Mouse (Mus musculus) MEL (cell line): ENCODE results near the gene Lrpprc. TPM values are rescaled to one million over a fixed set of nuclear protein-coding genes. Genes with fewer than 3 reads are reported as not detected.

ENCODE experiments used
- DNase-seq: peaks from one replicate; pipeline ENCODE4 v3.0.0; 2011; ENCODE audit warnings: low read depth, low spot score
- H3K27ac ChIP-seq: 2 replicates; pipeline ENCODE4 v1.5.1; 2012; ENCODE audit warnings: low read depth, mild to moderate bottlenecking, control low read depth, low read length, moderate library complexity; ENCODE audit not compliant: control insufficient read depth
- H3K27me3 ChIP-seq, 2 experiments: fragments of 150-350 bp in 1 of 2; sonication (generic) in 1 of 2; 2 replicates each; pipeline ENCODE4 v1.6.1; 2012; ENCODE audit warnings: low read length in 2 of 2, mild to moderate bottlenecking in 2 of 2, improper control_type of control experiment in 1 of 2, moderate library complexity in 1 of 2; ENCODE audit not compliant: insufficient read depth in 2 of 2, control insufficient read depth in 1 of 2
- H3K36me3 ChIP-seq, 2 experiments: 2 replicates each; pipeline ENCODE4 v1.6.1; 2012 to 2014; ENCODE audit warnings: low read length in 2 of 2, improper control_type of control experiment in 1 of 2, inconsistent platforms in 1 of 2, mild to moderate bottlenecking in 1 of 2; ENCODE audit not compliant: insufficient read depth in 2 of 2, control insufficient read depth in 1 of 2
- H3K4me1 ChIP-seq, 2 experiments: fragments of 150-350 bp in 1 of 2; sonication (generic) in 1 of 2; 2 replicates each; pipeline ENCODE4 v1.6.1; 2012; ENCODE audit warnings: low read length in 2 of 2, improper control_type of control experiment in 1 of 2, mild to moderate bottlenecking in 1 of 2; ENCODE audit not compliant: insufficient read depth in 2 of 2, control insufficient read depth in 1 of 2
- H3K4me3 ChIP-seq, 2 experiments: fragments of 150-350 bp in 1 of 2; sonication (generic) in 1 of 2; 2 replicates each; pipeline ENCODE4 v1.5.1; 2012; ENCODE audit warnings: low read depth in 2 of 2, low read length in 2 of 2, mild to moderate bottlenecking in 2 of 2, moderate library complexity in 2 of 2, control low read depth in 1 of 2, improper control_type of control experiment in 1 of 2; ENCODE audit not compliant: control insufficient read depth in 1 of 2, insufficient read depth in 1 of 2
- H3K79me2 ChIP-seq: 2 replicates; pipeline ENCODE4 v1.6.1; 2012; ENCODE audit warnings: mild to moderate bottlenecking, low read length, moderate library complexity; ENCODE audit not compliant: control insufficient read depth, poor library complexity, insufficient read depth
- H3K9ac ChIP-seq: 2 replicates; pipeline ENCODE4 v1.6.1; 2012; ENCODE audit warnings: low read depth, mild to moderate bottlenecking, control low read depth, low read length, moderate library complexity; ENCODE audit not compliant: control insufficient read depth, poor library complexity, severe bottlenecking
- H3K9me3 ChIP-seq: fragments of 150-350 bp; sonication (generic); replicated peaks from 2 replicates; pipeline ENCODE4 v1.6.1; 2012; ENCODE audit warnings: mild to moderate bottlenecking, low read length, improper control_type of control experiment, moderate library complexity; ENCODE audit not compliant: insufficient read depth
- BHLHE40 ChIP-seq: IDR thresholded peaks from 2 replicates; pipeline ENCODE4 v1.6.1; 2012; ENCODE audit warnings: low read depth, mild to moderate bottlenecking, inconsistent platforms, low read length, improper control_type of control experiment, borderline replicate concordance
- CHD1 ChIP-seq: IDR thresholded peaks from 2 replicates; pipeline ENCODE4 v1.6.1; 2012; ENCODE audit warnings: low read depth, mild to moderate bottlenecking, inconsistent platforms, low read length, improper control_type of control experiment
- CHD2 ChIP-seq: IDR thresholded peaks from 2 replicates; pipeline ENCODE4 v1.6.1; 2011; ENCODE audit warnings: low read length, improper control_type of control experiment
- CTCF ChIP-seq, 3 experiments: IDR thresholded peaks in 2 of 3; conservative IDR thresholded peaks in 1 of 3; 2 replicates each; pipeline ENCODE4 v1.5.1; 2011 to 2012; ENCODE audit warnings: low read length in 3 of 3, low read depth in 2 of 3, mild to moderate bottlenecking in 2 of 3, improper control_type of control experiment in 1 of 3, inconsistent platforms in 1 of 3, mixed read lengths in 1 of 3, moderate library complexity in 1 of 3; ENCODE audit not compliant: control insufficient read depth in 1 of 3, insufficient read depth in 1 of 3, poor library complexity in 1 of 3, severe bottlenecking in 1 of 3
- EP300 ChIP-seq, 2 experiments: IDR thresholded peaks; 2 replicates each; pipeline ENCODE4 v1.6.1; 2011; ENCODE audit warnings: improper control_type of control experiment in 2 of 2, low read length in 2 of 2, low read depth in 1 of 2, mild to moderate bottlenecking in 1 of 2
- KAT2A ChIP-seq: conservative IDR thresholded peaks from 2 replicates; pipeline ENCODE4 v1.6.1; 2012; ENCODE audit warnings: low read depth, low read length, improper control_type of control experiment, inconsistent platforms
- MAZ ChIP-seq: IDR thresholded peaks from 2 replicates; pipeline ENCODE4 v1.6.1; 2012; ENCODE audit warnings: low read depth, mild to moderate bottlenecking, inconsistent platforms, low read length, improper control_type of control experiment
- MEF2A ChIP-seq: IDR thresholded peaks from 2 replicates; pipeline ENCODE4 v1.6.1; 2014; ENCODE audit warnings: low read depth, mild to moderate bottlenecking, inconsistent platforms, low read length, improper control_type of control experiment; ENCODE audit not compliant: poor library complexity, insufficient replicate concordance, severe bottlenecking; ENCODE audit errors: extremely low read depth
- NRF1 ChIP-seq: IDR thresholded peaks from 2 replicates; pipeline ENCODE4 v1.6.1; 2014; ENCODE audit warnings: low read depth, mild to moderate bottlenecking, inconsistent platforms, low read length, improper control_type of control experiment, moderate library complexity; ENCODE audit not compliant: poor library complexity, insufficient read depth, severe bottlenecking
- POLR2AphosphoS2 ChIP-seq: IDR thresholded peaks from 2 replicates; pipeline ENCODE4 v1.6.1; 2011; ENCODE audit warnings: low read length, improper control_type of control experiment
- POLR2AphosphoS5 ChIP-seq: IDR thresholded peaks from 2 replicates; pipeline ENCODE4 v1.6.1; 2012; ENCODE audit warnings: low read depth, borderline replicate concordance, mild to moderate bottlenecking, inconsistent platforms, low read length, moderate library complexity, mixed read lengths
- RAD21 ChIP-seq: IDR thresholded peaks from 2 replicates; pipeline ENCODE4 v1.6.1; 2011; ENCODE audit warnings: mild to moderate bottlenecking, low read depth, low read length, improper control_type of control experiment
- RCOR1 ChIP-seq: IDR thresholded peaks from 2 replicates; pipeline ENCODE4 v1.6.1; 2012; ENCODE audit warnings: low read depth, mild to moderate bottlenecking, inconsistent platforms, low read length, improper control_type of control experiment
- TAL1 ChIP-seq: IDR thresholded peaks from 2 replicates; pipeline ENCODE4 v1.6.1; 2012; ENCODE audit warnings: mild to moderate bottlenecking, inconsistent platforms, low read length, moderate library complexity, mixed read lengths
- ZKSCAN1 ChIP-seq: IDR thresholded peaks from 2 replicates; pipeline ENCODE4 v1.6.1; 2012; ENCODE audit warnings: low read depth, mild to moderate bottlenecking, inconsistent platforms, low read length, improper control_type of control experiment, moderate library complexity
- ZNF384 ChIP-seq: IDR thresholded peaks from 2 replicates; pipeline ENCODE4 v1.6.1; 2012; ENCODE audit warnings: low read depth, mild to moderate bottlenecking, inconsistent platforms, low read length, improper control_type of control experiment
- polyA plus RNA-seq, 2 experiments: library from polyadenylated mRNA; stranded (reverse) in 1 of 2; unstranded in 1 of 2; fragments of >175 nt in 1 of 2; fragments of >200 nt in 1 of 2; gene quantifications; 2 replicates each; pipeline versions ENCODE4 v1.2.1 to v1.2.4; 2012; ENCODE audit warnings: low replicate concordance in 2 of 2, low read depth in 1 of 2; ENCODE audit not compliant: insufficient read length in 2 of 2, insufficient read depth in 1 of 2, missing spikeins in 1 of 2
- total RNA-seq: library from RNA; depleted of rRNA; stranded (reverse); fragments of 300-350 nt; gene quantifications from 2 replicates; pipeline ENCODE4 v1.2.3, GENCODE M21; 2012

Lrpprc gene
- total and polyA plus RNA-seq, 3 experiments = 82.6 to 204 (median 99.1) TPM

DNA sequence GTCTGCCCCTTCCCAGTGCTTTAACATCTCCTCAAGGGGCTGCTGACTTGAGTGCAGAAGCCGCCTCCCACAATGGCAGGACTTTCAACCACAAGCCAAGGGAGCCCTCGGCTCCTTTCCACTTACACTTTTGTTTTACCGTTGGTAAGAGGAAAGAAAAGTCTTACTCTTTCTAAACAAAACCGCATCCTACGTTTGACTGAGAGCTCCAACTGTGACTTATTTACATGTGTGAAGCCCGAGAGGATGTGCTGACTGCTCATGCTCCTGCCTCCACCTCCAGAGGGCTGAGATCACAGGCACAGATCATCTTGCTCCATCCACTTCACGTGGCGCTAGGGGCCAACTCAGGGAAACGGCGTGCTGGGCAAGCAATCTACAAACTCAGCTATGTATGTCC lies 32.2 kb downstream of the Lrpprc start:
- H3K27me3 ChIP-seq = no peaks in the 10 kb centered on the region

DNA sequence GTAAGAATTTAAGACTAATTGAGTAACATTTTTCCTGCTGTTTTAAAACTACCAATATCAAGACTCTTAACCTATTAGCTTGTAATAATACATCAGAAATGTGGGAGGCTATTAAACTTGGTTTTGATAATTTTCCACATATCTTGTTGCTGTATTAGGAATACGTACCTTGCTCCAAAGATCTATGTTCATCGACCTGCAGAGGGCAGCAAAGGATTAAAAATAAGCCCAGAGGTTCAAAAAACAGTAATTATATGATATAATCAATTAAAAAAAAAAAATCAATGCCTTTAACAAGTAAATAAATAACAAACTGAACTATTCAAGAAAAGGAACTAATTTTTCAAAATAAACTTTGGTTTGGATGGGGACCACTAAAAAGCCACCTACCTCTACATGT lies 34.5 kb downstream of the Lrpprc start:
- H3K9me3 ChIP-seq = no peaks in the 10 kb centered on the region
- no peak overlapping the region for H3K4me3 ChIP-seq
- H3K36me3 ChIP-seq = peaks cover 0 to 9% of the 10 kb centered on the region in 2 experiments; a peak in 2 of 4 replicates
- peak; percentile 27 for DNase-seq
- no peaks in the 10 kb centered on the region for H3K27me3 ChIP-seq
- peak; percentile 11 for TF ChIP-seq RAD21
- no peak for TF ChIP-seq POLR2AphosphoS5
- TF ChIP-seq CTCF (IDR thresholded peaks at IDR 0.05 in 2 of 3, conservative IDR thresholded peaks at IDR 0.05 in 1 of 3; ENCODE audit: control insufficient read depth in 1 of 3, insufficient read depth in 1 of 3, low read depth in 2 of 3, low read length in 3 of 3, poor library complexity in 1 of 3, severe bottlenecking in 1 of 3) = peak in 2 of 3 experiments; percentile 6 to 30; a peak in 2 of 6 replicates
- TF ChIP-seq, all 39 proteins: peak for 2
- H3K9ac ChIP-seq = no peak overlapping the region
- H3K4me1 ChIP-seq = no peaks in the 10 kb centered on the region
- H3K79me2 ChIP-seq = no peaks in the 10 kb centered on the region
- H3K27ac ChIP-seq = no peak overlapping the region

More for the DNA sequence above, 32.2 kb downstream of the Lrpprc start:
- no peak for DNase-seq
- H3K27ac ChIP-seq = no peak overlapping the region
- H3K4me3 ChIP-seq = no peak overlapping the region
- H3K9ac ChIP-seq = no peak overlapping the region
- no peaks in the 10 kb centered on the region for H3K4me1 ChIP-seq
- no peaks in the 10 kb centered on the region for H3K9me3 ChIP-seq
- H3K79me2 ChIP-seq = no peaks in the 10 kb centered on the region
- peaks cover 0 to 4% of the 10 kb centered on the region in 2 experiments; a peak in 2 of 4 replicates for H3K36me3 ChIP-seq
- TF ChIP-seq EP300 (IDR thresholded peaks at IDR 0.05; ENCODE audit: low read depth in 1 of 2, low read length in 2 of 2) = no peak
- TF ChIP-seq ZNF384 = no peak
- no peak for TF ChIP-seq BHLHE40
- no peak for TF ChIP-seq NRF1
- TF ChIP-seq RCOR1 = no peak
- TF ChIP-seq TAL1 = no peak
- TF ChIP-seq KAT2A = no peak
- no peak for TF ChIP-seq CTCF (IDR thresholded peaks at IDR 0.05 in 2 of 3, conservative IDR thresholded peaks at IDR 0.05 in 1 of 3; ENCODE audit: control insufficient read depth in 1 of 3, insufficient read depth in 1 of 3, low read depth in 2 of 3, low read length in 3 of 3, poor library complexity in 1 of 3, severe bottlenecking in 1 of 3)
- no peak for TF ChIP-seq MAZ
- no peak for TF ChIP-seq RAD21
- TF ChIP-seq POLR2AphosphoS2 = no peak
- no peak for TF ChIP-seq CHD2
- no peak for TF ChIP-seq MEF2A
- TF ChIP-seq ZKSCAN1 = no peak
- TF ChIP-seq CHD1 = no peak
- no peak for TF ChIP-seq POLR2AphosphoS5
